Mouse (Mus musculus) naive thymus-derived CD4-positive, alpha-beta T cell, adult 2 months (primary cell): ENCODE measurements around the gene Klk1b24.
"Not testable (repeated sequence)": the region's sequence is repeated elsewhere in the genome, so short reads cannot be mapped to it uniquely, and the experiment has no call there.

Experiments
- DNase-seq: peaks from one replicate; pipeline ENCODE4 v3.0.0-alpha.2; 2011; ENCODE audit warnings: low read depth

The Klk1b24 gene

GRCm38 (mm10) chr7:44187936-44188335 lies at the start of gene Klk1b24:
Gene Klk1b24 (plus strand): TSS chr7:44188236.
- not testable (repeated sequence) for DNase-seq

DNA sequence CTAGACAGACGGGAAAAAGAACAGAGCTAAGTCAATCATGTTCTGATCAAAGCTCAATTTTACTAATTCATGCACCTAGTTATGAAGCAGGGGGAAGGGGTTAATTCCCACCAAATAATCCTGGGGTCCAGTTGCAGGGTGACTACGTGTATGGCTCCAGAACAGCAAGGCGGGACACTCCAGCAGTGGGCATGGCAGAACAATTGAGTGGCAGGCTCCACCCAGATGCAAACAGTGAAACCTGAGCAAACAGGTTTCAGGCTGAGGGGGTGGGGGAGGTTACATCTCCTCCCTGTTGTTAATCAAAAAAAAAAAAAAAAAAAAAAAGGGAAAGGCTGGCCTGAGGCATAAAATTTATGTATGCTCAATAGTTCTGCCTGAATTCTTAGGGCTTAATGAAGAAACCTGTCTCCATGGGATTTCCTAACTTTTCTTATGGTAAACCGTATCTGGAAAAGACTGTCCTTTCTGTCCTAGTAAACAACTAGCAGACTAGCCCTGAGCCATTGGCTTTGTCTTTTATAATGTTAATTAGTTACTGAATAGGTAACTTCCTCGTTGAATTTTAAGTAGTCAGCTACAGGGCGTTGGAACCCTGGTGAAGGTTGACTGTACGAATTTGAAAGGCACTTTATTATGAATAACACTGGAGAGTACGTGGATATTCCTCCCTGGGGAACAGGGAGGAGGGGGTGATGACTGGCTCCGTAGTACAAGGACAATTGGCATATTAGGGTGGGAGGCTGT lies 8.6 kb upstream of the Klk1b24 start:
- no peak for DNase-seq

- DNase-seq, result not testable (repeated sequence)
These were observed 1.5 kb upstream of the Klk1b24 start for GRCm38 (mm10) chr7:44186516-44186915.

DNA sequence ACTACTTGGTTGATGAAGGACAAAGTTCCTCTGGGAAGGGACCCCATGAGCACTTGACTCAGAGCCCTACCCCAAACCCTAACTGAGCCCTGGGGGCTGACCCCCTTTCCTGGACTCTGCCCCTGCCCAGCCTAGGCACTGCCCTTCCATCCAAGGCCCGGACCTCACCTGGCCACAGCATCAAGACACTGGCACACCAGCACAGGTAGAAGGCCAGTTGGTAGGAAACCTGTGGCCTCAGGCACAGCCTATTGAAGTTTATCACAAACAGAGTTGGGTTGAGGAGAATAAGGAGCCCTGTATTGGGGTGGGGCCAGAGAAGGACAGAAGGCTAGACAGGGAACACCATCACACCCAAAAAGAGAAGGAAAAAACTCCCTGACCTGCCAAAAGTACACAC lies 5.4 kb downstream of the Klk1b24 start:
- not testable (repeated sequence) for DNase-seq

DNA sequence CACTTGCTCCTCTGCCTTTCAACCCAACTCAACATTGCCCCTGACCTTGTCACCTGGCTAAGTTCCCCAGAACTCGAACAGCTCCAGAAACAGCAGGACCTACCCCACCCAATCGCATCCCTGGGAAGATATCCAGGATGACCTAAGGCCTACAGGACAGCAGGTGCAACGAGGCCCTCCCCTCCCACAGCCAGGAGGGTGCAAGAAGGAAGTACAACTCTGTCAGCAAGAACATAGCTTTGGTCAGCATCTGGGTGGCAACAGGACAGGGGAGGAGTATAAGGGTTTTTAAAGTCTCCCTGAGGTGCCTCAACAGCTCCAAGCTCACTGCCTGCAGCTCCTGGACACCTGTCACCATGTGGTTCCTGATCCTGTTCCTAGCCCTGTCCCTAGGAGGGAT lies 9.9 kb downstream of the Klk1b24 start, which contains the start of gene Klk1b3:
Gene Klk1b3, plus strand, starts transcription at position 301 of the 400 bp plus-strand sequence.
- DNase-seq, result no peak

DNA sequence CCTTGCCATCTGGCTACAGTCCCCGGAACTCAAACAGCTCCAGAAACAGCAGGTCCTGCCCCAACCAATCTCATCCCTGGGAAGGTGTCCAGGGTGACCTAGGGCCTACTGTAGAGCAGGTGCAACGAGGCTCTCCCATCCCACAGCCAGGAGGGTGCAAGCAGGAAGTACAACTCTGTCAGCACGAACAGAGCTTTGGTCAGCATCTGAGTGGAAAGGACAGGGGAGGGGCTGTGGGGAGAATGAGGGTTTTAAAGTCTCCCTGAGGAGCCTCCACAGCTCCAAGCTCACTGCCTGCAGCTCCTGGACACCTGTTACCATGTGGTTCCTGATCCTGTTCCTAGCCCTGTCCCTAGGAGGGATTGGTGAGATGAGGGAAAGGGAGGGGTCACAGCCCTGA lies 19.1 kb downstream of the Klk1b24 start, which contains the start of gene Klk1b4:
Gene Klk1b4, plus strand, starts transcription at position 301 of the 400 bp plus-strand sequence.
- DNase-seq, result not testable (repeated sequence)

DNA sequence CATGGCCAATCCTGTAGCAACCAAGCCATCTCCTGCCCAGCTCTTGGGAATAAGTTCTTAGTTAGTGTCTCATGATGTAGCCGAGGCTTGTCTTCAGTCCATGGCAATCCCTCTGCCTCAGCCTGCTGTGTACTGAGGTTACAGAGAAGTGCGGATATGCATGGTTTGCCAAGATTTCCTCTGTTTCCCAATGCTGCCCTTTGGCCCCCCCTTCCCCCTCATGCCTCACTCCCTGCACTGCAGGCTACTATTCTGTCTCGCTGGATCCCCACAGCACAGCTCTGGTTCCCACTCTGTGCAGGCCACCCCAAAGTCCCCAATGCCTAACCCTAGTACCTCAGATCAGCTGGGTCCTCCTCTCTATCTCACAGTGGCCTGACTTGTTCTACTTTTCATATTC lies 20.3 kb downstream of the Klk1b24 start:
- no peak for DNase-seq

DNA sequence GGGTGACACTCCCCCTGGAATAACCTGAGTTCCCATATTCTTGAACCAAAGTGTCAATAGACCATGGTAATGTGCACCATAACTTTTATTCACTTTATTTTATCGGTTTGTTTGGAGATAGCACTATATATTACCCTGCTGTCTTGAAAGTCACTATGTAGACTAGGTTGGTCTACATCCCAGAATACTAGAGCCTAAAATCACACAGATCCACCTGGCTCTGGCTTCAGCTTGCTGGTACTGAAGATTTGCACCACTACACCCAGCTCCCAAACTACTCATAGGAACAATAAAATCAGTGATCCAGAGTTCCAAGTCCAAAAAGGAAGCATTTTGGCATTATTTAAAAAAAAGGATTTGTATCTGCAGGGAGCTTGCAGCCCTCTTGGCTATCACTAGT lies 27.6 kb downstream of the Klk1b24 start, which contains the start of gene Klk1b5:
Gene Klk1b5, plus strand, starts transcription at position 301 of the 400 bp plus-strand sequence.
- no peak for DNase-seq

DNA sequence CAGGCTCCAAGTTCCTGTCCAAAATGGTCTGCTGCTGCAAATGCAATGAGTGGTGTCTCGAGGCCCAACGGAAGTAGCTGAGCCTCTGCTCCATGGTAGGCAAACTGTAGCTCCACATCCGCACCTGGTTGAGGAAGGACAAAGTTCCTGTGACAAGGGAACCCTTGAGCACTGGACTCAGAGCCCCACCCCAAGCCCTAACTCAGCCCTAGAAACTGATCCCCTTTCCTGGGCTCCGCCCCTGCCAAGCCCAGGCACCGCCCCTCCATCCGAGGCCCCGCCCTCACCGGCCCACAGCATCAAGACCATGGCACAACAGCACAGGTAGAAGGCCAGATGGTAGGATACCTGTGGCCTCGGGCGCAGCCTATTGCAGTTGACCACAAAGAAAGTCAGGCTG lies 33.6 kb downstream of the Klk1b24 start:
- not testable (repeated sequence) for DNase-seq

- DNase-seq, result not testable (repeated sequence)
These were observed 34.3 kb downstream of the Klk1b24 start for GRCm38 (mm10) chr7:44222335-44222734.

GRCm38 (mm10) chr7:44225076-44225475 lies 37.0 kb downstream of the Klk1b24 start, which contains the start of gene Klk1:
Gene Klk1 (plus strand): TSS chr7:44225360.
- DNase-seq, result no peak

DNA sequence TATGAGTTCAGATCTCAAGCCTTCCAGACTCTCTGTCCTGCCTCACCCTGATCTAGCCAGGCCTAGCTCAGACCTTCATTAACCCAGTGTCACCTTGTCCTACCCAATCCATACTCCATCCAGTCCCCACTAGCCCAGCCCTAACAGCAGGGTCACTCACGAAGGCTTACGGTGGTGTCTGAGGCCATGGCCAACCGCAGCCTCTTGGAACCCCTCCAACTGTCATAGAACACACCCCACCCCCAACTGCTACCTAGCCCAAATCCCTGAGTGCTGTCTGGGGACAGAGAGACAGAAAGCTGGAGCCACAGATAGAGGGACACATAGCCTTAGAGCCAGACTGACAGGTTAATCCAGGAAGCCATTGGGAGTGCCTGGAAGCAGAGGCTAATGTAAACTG lies 47.9 kb downstream of the Klk1b24 start, which contains the start of gene Gm36864:
Gene Gm36864, plus strand, starts transcription at position 269 of the 400 bp plus-strand sequence.
- no peak for DNase-seq

DNA sequence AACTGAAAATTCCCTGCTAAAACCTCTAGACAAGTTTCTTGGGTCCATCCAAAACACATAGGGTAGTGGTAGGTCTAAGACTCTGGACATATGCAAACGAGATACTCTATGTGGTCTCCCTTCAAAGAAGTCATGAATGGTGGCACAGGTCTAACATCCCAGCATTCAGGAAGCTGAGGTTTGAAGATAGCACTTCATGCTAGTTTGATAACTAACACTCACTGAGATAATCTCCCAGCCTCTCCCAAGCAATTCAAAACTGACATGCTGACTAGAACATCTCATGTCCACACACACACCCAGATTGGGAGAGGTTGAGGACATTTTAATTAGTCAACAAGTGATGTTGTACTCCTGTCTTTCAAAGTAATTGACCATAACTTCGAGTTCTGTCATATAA lies 51.9 kb downstream of the Klk1b24 start:
- no peak for DNase-seq

- no peak for DNase-seq
These were observed 52.7 kb downstream of the Klk1b24 start for GRCm38 (mm10) chr7:44240712-44241111.

GRCm38 (mm10) chr7:44241163-44241562 lies 53.1 kb downstream of the Klk1b24 start:
- no peak for DNase-seq
